Mouse (Mus musculus): Measurements from ENCODE around the gene Runx3. TPM values are rescaled to one million over a fixed set of nuclear protein-coding genes. Genes with fewer than 3 reads are reported as not detected.

The Runx3 gene
- polyA plus RNA-seq, 1 experiment from 2014 or later, result 0.17 TPM

GRCm38 (mm10) chr4:135192841-135193240, 72.4 kb downstream of the Runx3 start:
- no peak for TF ChIP-seq CTCF (IDR thresholded peaks at IDR 0.05; ENCODE audit: low read depth)
- no peak overlapping the region for H3K27ac ChIP-seq (ENCODE audit: low read depth, low read length)
- no peak for ATAC-seq
- no peaks in the 10 kb centered on the region; the same call in 1 of the 2 replicates for H3K27me3 ChIP-seq (replicated peaks; ENCODE audit: control insufficient read depth, insufficient read depth, low read length)
- no peaks in the 10 kb centered on the region for H3K4me1 ChIP-seq (replicated peaks; ENCODE audit: control insufficient read depth, insufficient read depth, low read length)
- H3K9me3 ChIP-seq (ENCODE audit: control insufficient read depth), result no peaks in the 10 kb centered on the region
- no peak overlapping the region for H3K4me2 ChIP-seq (replicated peaks; ENCODE audit: low read depth)
- no peaks in the 10 kb centered on the region for H3K36me3 ChIP-seq (ENCODE audit: control insufficient read depth, insufficient read depth)
- WGBS, result 61% methylated on average over 5 of the region's 5 CpGs
- H3K9ac ChIP-seq (ENCODE audit: low read depth, low read length), result no peak overlapping the region
- no peak overlapping the region for H3K4me3 ChIP-seq (ENCODE audit: low read depth, low read length)

- no peak overlapping the region for H3K9ac ChIP-seq (ENCODE audit: low read depth, low read length)
- 70% methylated on average over 8 of the region's 8 CpGs for WGBS
- no peaks in the 10 kb centered on the region for H3K4me1 ChIP-seq (replicated peaks; ENCODE audit: control insufficient read depth, insufficient read depth, low read length)
- TF ChIP-seq CTCF (IDR thresholded peaks at IDR 0.05; ENCODE audit: low read depth), result no peak
- H3K27ac ChIP-seq (ENCODE audit: low read depth, low read length), result no peak overlapping the region
- no peaks in the 10 kb centered on the region; the same call in 1 of the 2 replicates for H3K27me3 ChIP-seq (replicated peaks; ENCODE audit: control insufficient read depth, insufficient read depth, low read length)
- no peak for ATAC-seq
- H3K4me2 ChIP-seq (replicated peaks; ENCODE audit: low read depth), result no peak overlapping the region
- H3K4me3 ChIP-seq (ENCODE audit: low read depth, low read length), result no peak overlapping the region
- H3K9me3 ChIP-seq (ENCODE audit: control insufficient read depth), result no peaks in the 10 kb centered on the region
- no peaks in the 10 kb centered on the region for H3K36me3 ChIP-seq (ENCODE audit: control insufficient read depth, insufficient read depth)
These were observed 77.4 kb downstream of the Runx3 start for GRCm38 (mm10) chr4:135197857-135198256.

GRCm38 (mm10) chr4:135201771-135202170, 81.3 kb downstream of the Runx3 start:
- Histone ChIP-seq H3K27ac (ENCODE audit: low read depth, low read length) (no peak overlapping the region), H3K9ac (ENCODE audit: low read depth, low read length) (no peak overlapping the region), H3K27me3 (replicated peaks; ENCODE audit: control insufficient read depth, insufficient read depth, low read length) (peaks cover 9% of the 10 kb centered on the region), H3K4me2 (replicated peaks; ENCODE audit: low read depth) (no peak overlapping the region), H3K9me3 (ENCODE audit: control insufficient read depth) (no peaks in the 10 kb centered on the region), H3K36me3 (ENCODE audit: control insufficient read depth, insufficient read depth) (no peaks in the 10 kb centered on the region), H3K4me3 (ENCODE audit: low read depth, low read length) (no peak overlapping the region), H3K4me1 (replicated peaks; ENCODE audit: control insufficient read depth, insufficient read depth, low read length) (0 out of 2 replicates have a peak, but pooled peaks cover 4% of the 10 kb centered on the region)
- no peak for TF ChIP-seq CTCF (IDR thresholded peaks at IDR 0.05; ENCODE audit: low read depth)
- 77% methylated on average over 16 of the region's 16 CpGs for WGBS
- no peak for ATAC-seq

- Histone ChIP-seq H3K9me3 (ENCODE audit: control insufficient read depth) (no peaks in the 10 kb centered on the region), H3K9ac (ENCODE audit: low read depth, low read length) (peak overlapping the region; percentile 34; the same call in 1 of the 2 replicates), H3K27me3 (replicated peaks; ENCODE audit: control insufficient read depth, insufficient read depth, low read length) (peaks cover 9% of the 10 kb centered on the region), H3K27ac (ENCODE audit: low read depth, low read length) (no peak overlapping the region), H3K4me1 (replicated peaks; ENCODE audit: control insufficient read depth, insufficient read depth, low read length) (0 out of 2 replicates have a peak, but pooled peaks cover 4% of the 10 kb centered on the region), H3K4me3 (ENCODE audit: low read depth, low read length) (peak overlapping the region; percentile 40), H3K4me2 (replicated peaks; ENCODE audit: low read depth) (peak overlapping the region; percentile 75), H3K36me3 (ENCODE audit: control insufficient read depth, insufficient read depth) (no peaks in the 10 kb centered on the region)
- no peak for TF ChIP-seq CTCF (IDR thresholded peaks at IDR 0.05; ENCODE audit: low read depth)
- WGBS, result 3% methylated on average over 14 of the region's 14 CpGs
- ATAC-seq, result no peak
These were observed 82.8 kb downstream of the Runx3 start for GRCm38 (mm10) chr4:135203279-135203678.

- TF ChIP-seq CTCF (IDR thresholded peaks at IDR 0.05; ENCODE audit: low read depth), result no peak
- Histone ChIP-seq H3K9ac (ENCODE audit: low read depth, low read length) (no peak overlapping the region), H3K4me3 (ENCODE audit: low read depth, low read length) (peak overlapping the region; percentile 40), H3K36me3 (ENCODE audit: control insufficient read depth, insufficient read depth) (no peaks in the 10 kb centered on the region), H3K9me3 (ENCODE audit: control insufficient read depth) (no peaks in the 10 kb centered on the region), H3K27me3 (replicated peaks; ENCODE audit: control insufficient read depth, insufficient read depth, low read length) (peaks cover 9% of the 10 kb centered on the region), H3K4me2 (replicated peaks; ENCODE audit: low read depth) (peak overlapping the region; percentile 75), H3K27ac (ENCODE audit: low read depth, low read length) (no peak overlapping the region), H3K4me1 (replicated peaks; ENCODE audit: control insufficient read depth, insufficient read depth, low read length) (0 out of 2 replicates have a peak, but pooled peaks cover 4% of the 10 kb centered on the region)
- ATAC-seq, result no peak
- 16% methylated on average over 17 of the region's 17 CpGs for WGBS
These were observed 83.5 kb downstream of the Runx3 start for GRCm38 (mm10) chr4:135203806-135204560.

GRCm38 (mm10) chr4:135204666-135205065, 84.2 kb downstream of the Runx3 start:
- no peak for TF ChIP-seq CTCF (IDR thresholded peaks at IDR 0.05; ENCODE audit: low read depth)
- no peak for ATAC-seq
- Histone ChIP-seq H3K27ac (ENCODE audit: low read depth, low read length) (no peak overlapping the region), H3K9ac (ENCODE audit: low read depth, low read length) (no peak overlapping the region), H3K4me1 (replicated peaks; ENCODE audit: control insufficient read depth, insufficient read depth, low read length) (0 out of 2 replicates have a peak, but pooled peaks cover 4% of the 10 kb centered on the region), H3K27me3 (replicated peaks; ENCODE audit: control insufficient read depth, insufficient read depth, low read length) (peaks cover 9% of the 10 kb centered on the region), H3K9me3 (ENCODE audit: control insufficient read depth) (no peaks in the 10 kb centered on the region), H3K36me3 (ENCODE audit: control insufficient read depth, insufficient read depth) (no peaks in the 10 kb centered on the region), H3K4me3 (ENCODE audit: low read depth, low read length) (no peak overlapping the region), H3K4me2 (replicated peaks; ENCODE audit: low read depth) (no peak overlapping the region)
- WGBS, result 57% methylated on average over 5 of the region's 5 CpGs
